Mouse (Mus musculus) thymus, adult 18-20 months (tissue): ENCODE data around the gene Igsf9b.

Experiments used
- DNase-seq, 2 experiments: peaks; one replicate each; pipeline ENCODE4 v3.0.0; 2022; ENCODE audit warnings: mixed read lengths in 2 of 2

Igsf9b gene

GRCm38 (mm10) chr9:27298411-27299285, at the start of gene Igsf9b:
TSS of gene Igsf9b (plus strand) at chr9:27299204.
- peak; percentile 18 to 24 for DNase-seq

DNA sequence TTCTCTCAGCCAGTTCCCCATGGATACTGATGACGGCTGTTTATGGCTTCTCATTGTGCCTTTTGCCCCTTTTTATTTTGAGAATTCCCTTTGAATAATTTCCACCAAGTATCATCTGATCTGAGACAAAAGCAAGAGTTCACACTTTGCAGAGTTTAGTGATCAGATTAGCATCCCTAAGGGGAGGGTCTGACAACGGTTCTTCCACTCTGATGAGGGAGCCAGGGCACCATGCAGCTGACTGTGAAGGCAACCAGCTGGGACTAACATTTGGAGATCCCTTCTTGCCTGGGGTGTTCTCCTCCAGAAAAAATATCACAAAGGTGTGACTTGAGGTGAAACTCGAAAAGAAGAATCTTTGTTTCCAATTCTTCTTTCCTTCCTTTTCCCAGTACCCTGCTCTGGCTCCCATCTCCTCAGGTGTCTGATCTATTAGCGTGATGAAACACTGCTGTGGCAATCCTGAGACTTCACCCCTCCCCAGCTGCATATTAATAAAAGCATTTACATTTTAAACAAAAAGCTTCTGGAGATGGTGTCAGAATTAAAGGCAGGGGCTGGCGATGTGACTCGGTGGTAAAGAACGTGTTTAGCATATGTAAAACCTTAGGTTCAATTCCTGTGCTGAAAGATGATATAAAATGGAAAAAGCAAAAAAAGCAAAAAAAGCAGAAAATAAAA, 46.8 kb upstream of the Igsf9b start:
- no peak for DNase-seq

DNA sequence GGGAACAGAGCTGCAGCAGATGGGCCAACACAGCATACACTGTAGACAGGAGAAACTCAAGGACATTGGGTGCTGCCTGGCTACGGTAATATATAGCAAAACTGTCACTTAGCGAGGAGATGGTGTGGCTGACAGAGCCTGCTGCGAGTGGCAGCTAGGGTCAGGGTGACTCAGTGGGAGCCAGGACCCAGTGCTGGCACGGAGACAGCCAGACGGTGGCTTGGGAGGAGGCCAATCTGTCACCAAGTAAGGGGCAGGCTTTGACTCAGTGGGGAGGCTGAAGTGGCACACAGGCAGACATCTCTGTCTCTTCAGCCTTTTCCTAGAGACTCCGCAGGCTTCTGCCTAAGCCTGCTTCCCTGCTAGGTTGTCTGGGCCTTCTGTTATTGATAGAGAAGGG, 42.5 kb upstream of the Igsf9b start:
- no peak for DNase-seq

DNA sequence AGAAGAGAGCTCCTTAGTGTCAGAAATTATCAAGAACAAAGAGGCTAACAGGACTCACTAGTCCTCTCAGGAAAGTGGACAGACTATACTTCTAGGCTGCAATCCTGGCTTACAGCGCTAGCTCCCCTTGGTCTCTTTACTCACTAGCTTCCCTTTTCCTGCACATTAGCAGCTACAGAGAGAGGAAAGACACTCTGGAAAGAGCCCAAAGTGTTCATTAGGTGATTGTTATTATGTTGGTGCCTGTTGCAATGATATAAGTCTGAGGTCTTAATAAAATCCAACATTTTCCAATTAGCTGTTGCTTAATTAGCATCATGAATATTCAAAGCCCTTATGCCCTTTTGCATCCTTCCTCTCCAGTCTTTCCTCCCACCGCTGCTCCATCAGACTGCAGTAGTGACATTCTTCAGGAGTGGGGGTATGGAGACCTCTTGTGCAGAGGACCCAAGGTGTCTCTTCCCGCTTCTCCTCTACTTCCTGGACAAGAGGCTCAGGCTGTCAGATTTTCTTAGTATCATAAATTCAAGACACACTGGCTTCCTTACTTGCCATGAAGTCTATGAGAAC, 38.5 kb upstream of the Igsf9b start:
- no peak for DNase-seq

DNA sequence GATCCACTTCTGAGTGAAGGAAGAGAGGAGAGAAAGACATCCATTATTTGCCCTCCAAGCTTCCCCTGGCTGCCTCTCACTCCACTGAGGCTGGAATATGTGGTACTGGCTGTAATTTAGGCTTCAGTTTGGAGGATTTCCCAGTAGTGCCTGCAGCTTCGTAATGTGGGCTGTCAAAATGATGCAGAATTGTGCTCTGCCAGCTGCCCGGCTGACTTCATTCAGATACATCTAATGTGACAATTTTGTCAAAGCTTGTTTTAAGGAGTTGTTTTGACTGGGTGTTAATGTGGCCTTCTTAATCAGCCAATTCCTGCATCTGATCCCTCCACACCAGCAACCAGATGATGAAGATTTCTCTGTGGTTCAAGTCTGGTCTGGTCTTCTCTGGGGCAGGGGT, 37.1 kb upstream of the Igsf9b start:
- no peak for DNase-seq

- no peak for DNase-seq
Observed at GRCm38 (mm10) chr9:27265009-27265408, 34.0 kb upstream of the Igsf9b start.

DNA sequence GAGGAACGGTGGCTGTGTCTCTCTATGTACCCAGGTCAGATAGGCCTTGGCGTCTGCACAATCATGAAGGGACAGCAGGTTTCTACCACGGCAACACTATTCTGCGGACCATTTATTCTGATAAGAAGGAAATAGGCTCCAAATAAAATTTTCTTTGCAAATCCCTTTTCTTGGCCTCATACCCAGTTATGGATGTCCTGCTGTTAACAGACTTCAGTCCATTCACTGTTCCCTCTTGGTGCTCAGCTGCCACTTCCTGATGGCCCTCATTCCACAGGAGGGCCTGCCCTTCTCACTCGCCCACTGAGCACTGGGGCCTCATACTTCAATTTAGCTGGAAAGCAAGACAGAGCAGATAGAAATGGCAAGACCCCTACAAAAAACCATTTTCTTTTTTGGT, 31.1 kb upstream of the Igsf9b start:
- DNase-seq, result no peak

DNA sequence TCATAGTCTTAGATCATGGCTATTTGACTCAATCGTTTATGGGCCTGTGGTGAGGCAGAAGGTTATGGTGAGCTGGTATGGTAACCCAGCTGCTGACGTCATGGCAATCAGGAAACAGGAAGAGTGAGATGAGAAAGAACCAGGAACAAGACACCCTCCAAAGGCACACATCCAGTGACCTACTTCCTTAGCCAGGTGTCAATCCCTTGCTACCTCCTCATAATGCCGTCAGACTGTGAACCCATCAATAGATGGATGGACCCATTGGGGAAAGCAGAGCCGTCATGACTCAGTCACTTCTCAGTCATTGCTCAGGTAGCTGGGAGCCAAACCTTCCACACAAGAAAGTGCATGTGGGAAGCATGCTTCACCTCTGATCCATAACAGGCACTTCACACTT, 30.5 kb upstream of the Igsf9b start:
- DNase-seq, result no peak

DNA sequence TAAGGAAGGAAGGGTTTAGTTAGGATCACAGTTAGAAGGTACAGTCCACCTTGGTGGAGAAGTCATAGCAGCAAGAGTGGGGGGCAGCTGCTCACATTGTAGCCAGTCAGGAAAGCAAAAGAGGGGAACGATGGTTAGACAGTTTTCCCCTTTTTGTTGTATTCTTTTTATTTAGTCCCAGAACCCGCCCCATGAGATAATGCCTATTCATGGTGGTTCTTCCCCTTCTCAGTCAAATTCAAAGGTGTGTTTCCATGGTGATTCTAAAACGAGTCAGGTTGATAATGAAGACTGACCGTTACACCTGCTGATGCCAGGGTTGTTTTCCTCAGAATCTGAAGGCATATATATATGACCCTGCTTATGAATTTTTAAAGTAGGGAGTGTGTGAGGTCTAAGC, 29.7 kb upstream of the Igsf9b start:
- no peak for DNase-seq

GRCm38 (mm10) chr9:27269904-27270303, 29.1 kb upstream of the Igsf9b start:
- no peak for DNase-seq

GRCm38 (mm10) chr9:27271899-27272298, 27.1 kb upstream of the Igsf9b start:
- no peak for DNase-seq

DNA sequence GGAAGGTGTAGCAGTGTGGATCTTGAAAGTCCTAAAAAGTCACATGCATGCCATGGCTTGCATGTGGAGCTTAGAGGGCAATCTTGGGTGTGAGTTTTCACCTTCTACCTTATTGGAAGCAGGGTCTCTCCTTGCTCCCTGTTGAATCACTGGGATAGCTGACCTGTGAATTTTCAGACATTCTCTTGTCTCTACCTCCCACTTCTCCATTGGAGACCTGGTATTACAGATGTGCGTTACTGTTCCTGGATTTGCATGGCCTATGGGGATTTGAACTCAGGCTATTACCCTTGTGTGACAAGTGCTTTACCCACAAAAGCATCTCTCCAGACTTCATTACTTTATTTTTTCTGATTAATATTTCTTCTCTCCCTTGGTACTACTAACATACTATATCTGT, 26.1 kb upstream of the Igsf9b start:
- DNase-seq, result no peak

DNA sequence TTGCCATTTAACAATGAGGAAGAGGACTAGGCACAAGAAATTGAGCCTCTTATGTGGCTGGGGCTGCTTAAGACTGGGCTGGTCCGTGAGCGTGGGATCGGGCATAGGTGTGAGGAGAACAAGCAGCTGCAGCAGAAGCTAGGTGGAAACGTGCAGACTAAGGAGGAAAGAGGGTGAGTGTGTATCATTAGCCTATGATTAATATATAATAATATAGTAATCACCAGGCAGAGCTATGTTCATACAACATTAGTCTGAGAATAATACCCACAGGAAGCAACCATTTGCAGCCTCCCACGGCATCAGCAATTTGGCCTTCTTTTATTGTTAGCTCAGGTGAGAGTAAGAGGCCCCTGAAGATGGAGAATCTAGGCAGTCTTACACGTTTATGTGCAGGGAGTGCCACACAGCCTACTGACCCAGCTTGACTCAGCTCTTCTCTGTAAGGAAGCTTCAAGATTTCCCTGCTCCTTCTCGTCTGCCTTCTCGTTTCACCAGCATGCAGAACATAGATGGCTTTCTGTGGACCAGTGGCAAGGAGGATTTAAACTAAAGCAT, 22.6 kb upstream of the Igsf9b start:
- no peak for DNase-seq

DNA sequence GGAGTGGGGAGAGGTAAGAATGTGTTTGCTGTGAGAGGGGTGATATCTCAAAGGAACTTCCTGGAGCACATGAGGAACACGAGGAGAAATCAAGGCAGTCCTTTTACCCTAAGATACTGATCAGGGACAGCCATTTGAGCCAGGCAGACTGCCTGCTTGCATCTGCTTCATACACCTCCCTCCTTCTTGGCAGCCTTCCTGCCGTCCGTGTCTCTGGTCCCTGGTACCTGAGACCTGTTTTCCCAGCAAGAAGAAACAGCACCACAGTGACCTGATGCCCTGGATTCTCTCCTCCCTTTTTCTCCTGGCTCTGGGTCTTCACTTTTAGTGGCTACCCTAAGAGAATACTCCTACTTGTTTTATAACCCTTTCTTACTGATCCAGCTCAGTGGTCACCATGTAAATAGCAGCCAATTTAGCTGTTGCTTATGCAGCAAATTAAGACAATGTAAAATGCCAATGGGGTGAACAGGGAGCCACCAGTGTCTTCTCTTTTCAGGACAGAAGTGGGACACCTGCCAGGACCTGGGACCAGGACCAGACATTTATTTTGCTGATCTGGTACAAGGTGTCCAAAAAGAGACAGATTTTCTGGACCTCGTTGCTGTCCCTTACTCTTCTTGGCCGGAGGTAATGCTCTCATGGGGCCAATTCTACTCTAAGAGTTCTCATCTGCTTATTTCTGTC, 21.5 kb upstream of the Igsf9b start:
- no peak for DNase-seq

- no peak for DNase-seq
Observed at GRCm38 (mm10) chr9:27279041-27279440, 20.0 kb upstream of the Igsf9b start.

GRCm38 (mm10) chr9:27280976-27281375, 18.0 kb upstream of the Igsf9b start:
- no peak for DNase-seq

- no peak for DNase-seq
Observed at GRCm38 (mm10) chr9:27285719-27286249, 13.2 kb upstream of the Igsf9b start.

- no peak for DNase-seq
Observed at GRCm38 (mm10) chr9:27286296-27286695, 12.7 kb upstream of the Igsf9b start.

DNA sequence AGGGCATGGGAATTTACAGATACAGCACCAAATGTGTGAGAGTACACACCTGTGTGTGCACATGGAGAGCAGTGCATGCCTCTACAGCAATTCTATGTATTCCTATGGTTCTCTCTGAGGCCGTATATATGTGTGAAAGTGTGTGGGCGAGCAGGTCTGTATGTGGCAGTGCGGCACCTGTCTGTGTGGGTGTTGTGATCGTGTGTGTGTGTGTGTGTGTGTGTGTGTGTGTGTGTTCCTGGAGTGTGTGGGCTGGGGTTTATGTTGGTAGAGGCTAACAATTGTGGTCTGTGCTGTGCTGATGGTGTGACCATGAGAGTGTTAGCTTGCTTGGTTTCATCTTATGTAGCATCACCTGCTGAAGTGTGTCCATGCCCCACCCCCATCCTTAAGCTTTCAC, 12.1 kb upstream of the Igsf9b start:
- DNase-seq, result no peak

DNA sequence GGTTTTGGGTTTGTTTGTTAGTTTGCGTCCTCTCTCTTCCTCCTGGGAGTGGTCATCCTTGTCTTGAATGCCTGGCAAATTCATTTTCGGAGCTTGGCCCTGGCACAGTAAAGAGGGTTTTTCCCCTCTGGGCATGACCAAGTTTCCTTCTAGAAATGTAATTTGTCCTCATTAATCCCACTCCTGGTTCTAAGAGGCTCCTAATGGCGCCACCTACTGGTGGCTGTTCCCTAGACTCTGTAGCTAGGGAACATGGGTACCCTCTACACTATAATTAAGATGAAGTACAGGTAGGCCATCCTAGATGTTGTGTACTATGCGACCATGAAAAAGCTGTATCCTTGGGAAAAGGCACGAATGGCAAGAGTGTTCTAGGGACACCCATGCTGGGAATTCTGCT, 11.6 kb upstream of the Igsf9b start:
- DNase-seq, result no peak

GRCm38 (mm10) chr9:27288442-27288841, 10.6 kb upstream of the Igsf9b start:
- no peak for DNase-seq

GRCm38 (mm10) chr9:27289543-27290308, 9.3 kb upstream of the Igsf9b start:
- DNase-seq, result no peak
